Mouse (Mus musculus): ENCODE measurements around the gene Wee2. TPM values are rescaled to one million over a fixed set of nuclear protein-coding genes. Genes with fewer than 3 reads are reported as not detected.

Gene Wee2
- total RNA-seq, 2 experiments from 2014 or later, result not detected

Other genes with a start within 250 kb of the Wee2 start
- 10 to 100 TPM; 45.3 to 47.4 TPM for gene Agk, start 113.9 kb upstream of the Wee2 start, total RNA-seq (2021)
- gene E330009J07Rik, start 3.0 kb upstream of the Wee2 start, total RNA-seq (2021), result 10 to 100 TPM; 41.4 to 46.0 TPM
- 10 to 100 TPM; 32.6 to 36.2 TPM for gene Ssbp1, start 32.3 kb downstream of the Wee2 start, total RNA-seq (2021)
- not detected for gene Tas2r137, start 52.1 kb downstream of the Wee2 start, total RNA-seq (2021)
- gene Tas2r108, start 54.4 kb downstream of the Wee2 start, total RNA-seq (2021), result not detected
- gene Prss37, start 80.4 kb downstream of the Wee2 start, total RNA-seq (2021), result not detected
- not detected for gene Olfr461, start 116.0 kb downstream of the Wee2 start, total RNA-seq (2021)
- gene Olfr460, start 130.4 kb downstream of the Wee2 start, total RNA-seq (2021), result not detected
- 1 to 10 TPM in 1 of 2 experiments, under 1 TPM in 1; 0.52 to 1.2 TPM for gene Clec5a, start 146.7 kb downstream of the Wee2 start, total RNA-seq (2021)
- not detected for gene Tas2r138, start 174.2 kb downstream of the Wee2 start, total RNA-seq (2021)
- not detected for gene Mgam, start 189.7 kb downstream of the Wee2 start, total RNA-seq (2021)

All from layer of hippocampus, postnatal 25 days (tissue).